Mouse (Mus musculus): ENCODE data around the gene Gm42878.

The Gm42878 gene

GRCm38 (mm10) chr5:121544910-121545792 lies at the start of gene Gm42878, which contains the start of gene Adam1a:
Gene Gm42878, minus strand, starts transcription at chr5:121545482.
Gene Adam1a, minus strand, starts transcription at chr5:121545482.
- no peak for DNase-seq (ENCODE audit: low read depth, low spot score)

GRCm38 (mm10) chr5:121594714-121595313 lies 49.5 kb upstream of the Gm42878 start:
- DNase-seq (ENCODE audit: low read depth, low spot score): no peak

- DNase-seq (ENCODE audit: low read depth, low spot score): peak; percentile 71
These were observed 48.4 kb upstream of the Gm42878 start, which contains the start of gene Aldh2 for GRCm38 (mm10) chr5:121593451-121594401. Gene Aldh2, minus strand, starts transcription at chr5:121593824.

GRCm38 (mm10) chr5:121592816-121593407 lies 47.6 kb upstream of the Gm42878 start:
- DNase-seq (ENCODE audit: low read depth, low spot score): no peak

- DNase-seq (ENCODE audit: low read depth, low spot score): no peak
These were observed 47.0 kb upstream of the Gm42878 start for GRCm38 (mm10) chr5:121592064-121592815.

GRCm38 (mm10) chr5:121591417-121592063 lies 46.3 kb upstream of the Gm42878 start:
- no peak for DNase-seq (ENCODE audit: low read depth, low spot score)

- no peak for DNase-seq (ENCODE audit: low read depth, low spot score)
These were observed 44.6 kb upstream of the Gm42878 start for GRCm38 (mm10) chr5:121589928-121590327.

- DNase-seq (ENCODE audit: low read depth, low spot score): no peak
These were observed 41.2 kb upstream of the Gm42878 start for GRCm38 (mm10) chr5:121586400-121587039.

GRCm38 (mm10) chr5:121585699-121586098 lies 40.4 kb upstream of the Gm42878 start:
- no peak for DNase-seq (ENCODE audit: low read depth, low spot score)

- no peak for DNase-seq (ENCODE audit: low read depth, low spot score)
These were observed 39.7 kb upstream of the Gm42878 start for GRCm38 (mm10) chr5:121585005-121585404.

- DNase-seq (ENCODE audit: low read depth, low spot score): no peak
These were observed 38.7 kb upstream of the Gm42878 start for GRCm38 (mm10) chr5:121583765-121584501.

- DNase-seq (ENCODE audit: low read depth, low spot score): no peak
These were observed 36.7 kb upstream of the Gm42878 start for GRCm38 (mm10) chr5:121581945-121582344.

- DNase-seq (ENCODE audit: low read depth, low spot score): no peak
These were observed 31.7 kb upstream of the Gm42878 start for GRCm38 (mm10) chr5:121576927-121577488.

GRCm38 (mm10) chr5:121575867-121576266 lies 30.6 kb upstream of the Gm42878 start:
- no peak for DNase-seq (ENCODE audit: low read depth, low spot score)

- DNase-seq (ENCODE audit: low read depth, low spot score): no peak
These were observed 28.9 kb upstream of the Gm42878 start for GRCm38 (mm10) chr5:121574145-121574544.

GRCm38 (mm10) chr5:121570787-121571186 lies 25.5 kb upstream of the Gm42878 start:
- DNase-seq (ENCODE audit: low read depth, low spot score): no peak

- no peak for DNase-seq (ENCODE audit: low read depth, low spot score)
These were observed 24.7 kb upstream of the Gm42878 start for GRCm38 (mm10) chr5:121569881-121570420.

- DNase-seq (ENCODE audit: low read depth, low spot score): no peak
These were observed 20.9 kb upstream of the Gm42878 start for GRCm38 (mm10) chr5:121566035-121566681.
